Mouse (Mus musculus) thymus, postnatal 14 days (tissue): ENCODE results near the gene Fars2.
A peak's percentile ranks its signal among the peaks of the same experiment; 100 is the strongest.
"Not testable (repeated sequence)": the region's sequence is repeated elsewhere in the genome, so short reads cannot be mapped to it uniquely, and the experiment has no call there.

Source experiments
- DNase-seq: peaks from one replicate; pipeline ENCODE4 v3.0.0; 2021

Gene Fars2

GRCm38 (mm10) chr13:36386074-36386473 lies 268.9 kb downstream of the Fars2 start:
- no peak for DNase-seq

- no peak for DNase-seq
Measured at GRCm38 (mm10) chr13:36391936-36392335, 274.7 kb downstream of the Fars2 start.

GRCm38 (mm10) chr13:36392666-36393065 lies 275.5 kb downstream of the Fars2 start:
- no peak for DNase-seq

- DNase-seq: no peak
Measured at GRCm38 (mm10) chr13:36401011-36401410, 283.8 kb downstream of the Fars2 start.

GRCm38 (mm10) chr13:36413276-36413675 lies 296.1 kb downstream of the Fars2 start:
- no peak for DNase-seq

GRCm38 (mm10) chr13:36415176-36415575 lies 298.0 kb downstream of the Fars2 start:
- DNase-seq: no peak

GRCm38 (mm10) chr13:36416546-36416945 lies 299.3 kb downstream of the Fars2 start:
- DNase-seq: no peak

GRCm38 (mm10) chr13:36419357-36419756 lies 302.1 kb downstream of the Fars2 start:
- peak; percentile 18 for DNase-seq

- DNase-seq: no peak
Measured at GRCm38 (mm10) chr13:36422446-36422845, 305.2 kb downstream of the Fars2 start.

- DNase-seq: not testable (repeated sequence)
Measured at GRCm38 (mm10) chr13:36425824-36426705, 308.9 kb downstream of the Fars2 start.

- no peak for DNase-seq
Measured at GRCm38 (mm10) chr13:36429500-36430189, 312.4 kb downstream of the Fars2 start.

GRCm38 (mm10) chr13:36430420-36431114 lies 313.4 kb downstream of the Fars2 start:
- no peak for DNase-seq

- no peak for DNase-seq
Measured at GRCm38 (mm10) chr13:36431974-36432518, 314.8 kb downstream of the Fars2 start.

GRCm38 (mm10) chr13:36444748-36445423 lies 327.7 kb downstream of the Fars2 start:
- DNase-seq: no peak

GRCm38 (mm10) chr13:36447947-36448346 lies 330.7 kb downstream of the Fars2 start:
- DNase-seq: no peak

GRCm38 (mm10) chr13:36448565-36448964 lies 331.4 kb downstream of the Fars2 start:
- no peak for DNase-seq

GRCm38 (mm10) chr13:36451437-36451836 lies 334.2 kb downstream of the Fars2 start:
- DNase-seq: no peak

- no peak for DNase-seq
Measured at GRCm38 (mm10) chr13:36460473-36460872, 343.3 kb downstream of the Fars2 start.

- DNase-seq: no peak
Measured at GRCm38 (mm10) chr13:36463669-36464068, 346.5 kb downstream of the Fars2 start.

GRCm38 (mm10) chr13:36466076-36466475 lies 348.9 kb downstream of the Fars2 start:
- DNase-seq: not testable (repeated sequence)

GRCm38 (mm10) chr13:36466515-36466921 lies 349.3 kb downstream of the Fars2 start:
- no peak for DNase-seq

- DNase-seq: no peak
Measured at GRCm38 (mm10) chr13:36467849-36468248, 350.6 kb downstream of the Fars2 start.

GRCm38 (mm10) chr13:36468963-36469362 lies 351.8 kb downstream of the Fars2 start:
- no peak for DNase-seq
